Mouse (Mus musculus) kidney, postnatal 14 days (tissue): ENCODE results near the gene Calr.
"Not testable (repeated sequence)": the region's sequence is repeated elsewhere in the genome, so short reads cannot be mapped to it uniquely, and the experiment has no call there.

Experiments used
- DNase-seq: peaks from one replicate; pipeline ENCODE4 v3.0.0; 2022; ENCODE audit warnings: mixed read lengths

Gene Calr

DNA sequence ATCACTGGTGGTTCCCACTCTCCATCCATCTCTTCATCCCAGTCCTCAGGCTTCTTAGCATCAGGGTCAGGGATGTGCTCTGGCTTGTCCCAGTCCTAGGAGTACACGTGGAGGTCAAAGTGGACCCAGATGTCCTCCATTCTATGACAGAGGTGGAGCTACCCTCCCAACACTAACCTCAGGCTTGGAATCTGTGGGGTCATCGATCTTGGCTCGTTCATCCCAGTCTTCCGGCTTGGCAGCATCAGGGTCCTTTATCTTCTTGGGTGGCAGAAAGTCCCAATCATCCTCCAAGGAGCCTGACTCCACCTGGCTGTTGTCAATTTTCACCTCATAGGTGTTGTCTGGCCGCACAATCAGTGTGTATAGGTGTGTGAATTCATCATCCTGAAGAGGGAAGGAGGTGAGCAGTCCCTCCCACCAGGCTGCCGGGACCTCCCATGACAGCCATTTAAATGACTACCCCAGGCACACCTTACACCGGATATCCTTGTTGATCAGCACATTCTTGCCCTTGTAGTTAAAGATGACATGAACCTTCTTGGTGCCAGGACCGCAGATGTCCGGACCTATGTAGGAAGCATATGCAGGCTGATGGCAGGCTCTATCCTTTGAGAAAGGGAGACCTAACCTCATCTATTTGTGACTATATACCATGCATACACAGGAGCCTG lies 2.2 kb downstream of the Calr start:
- no peak for DNase-seq

DNA sequence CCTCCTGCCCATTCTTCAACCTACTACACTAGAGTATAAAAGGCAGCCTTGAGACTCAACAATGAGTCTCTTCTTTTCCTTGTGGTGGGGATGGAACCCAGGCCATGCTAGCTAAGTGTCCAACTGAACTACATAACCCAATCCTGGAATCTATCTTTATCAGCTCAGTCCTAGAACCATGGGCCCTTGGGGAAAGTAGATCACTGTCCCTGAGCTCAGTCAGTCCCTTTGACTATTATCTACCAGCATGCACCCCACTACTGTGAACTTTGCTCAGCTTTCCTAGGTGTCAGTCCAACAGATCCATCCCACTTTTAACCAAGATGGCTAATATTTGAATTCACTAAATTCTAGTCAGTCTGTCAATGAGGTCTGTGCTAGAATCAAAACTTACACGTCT lies 5.2 kb downstream of the Calr start:
- no peak for DNase-seq

DNA sequence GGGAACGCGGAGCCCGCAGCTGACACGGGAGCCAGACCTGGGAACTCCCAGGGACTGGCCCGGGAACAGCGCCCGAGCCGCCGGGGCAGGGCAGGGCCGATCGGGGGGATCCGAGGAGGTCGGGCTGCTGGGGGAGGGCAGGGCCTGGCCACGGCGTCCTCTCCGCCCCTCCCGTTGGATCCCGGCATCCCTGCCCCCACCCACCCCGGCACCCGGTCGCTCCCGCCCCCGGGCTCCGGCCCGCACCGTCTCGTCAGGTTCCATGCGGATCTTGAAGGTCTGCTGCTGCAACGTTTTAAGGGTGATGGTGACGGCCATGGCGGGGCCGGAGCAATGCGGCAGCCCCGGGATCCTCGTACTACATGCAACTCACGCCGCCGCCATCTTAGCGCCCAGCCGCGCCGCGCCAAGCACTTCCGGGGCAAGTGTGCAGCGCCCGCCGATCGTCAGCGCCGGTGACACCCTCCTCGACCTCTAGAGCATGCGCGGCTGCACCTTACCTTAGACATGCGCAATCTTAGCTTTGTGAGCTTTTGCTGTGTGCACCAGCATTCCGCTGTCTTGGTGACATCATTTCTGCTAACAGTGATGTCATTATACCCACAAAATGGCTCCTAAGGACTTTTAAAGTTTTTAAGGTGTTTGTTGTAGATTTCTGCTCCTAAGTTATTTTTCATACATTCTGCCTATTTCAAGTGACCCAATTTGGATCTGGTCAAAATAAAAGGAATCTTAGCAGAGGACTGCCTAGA lies 6.3 kb downstream of the Calr start, which contains the start of gene Rad23a:
Rad23a (minus strand) TSS at position 418 of the 752 bp plus-strand sequence.
- peak; percentile 94 for DNase-seq

DNA sequence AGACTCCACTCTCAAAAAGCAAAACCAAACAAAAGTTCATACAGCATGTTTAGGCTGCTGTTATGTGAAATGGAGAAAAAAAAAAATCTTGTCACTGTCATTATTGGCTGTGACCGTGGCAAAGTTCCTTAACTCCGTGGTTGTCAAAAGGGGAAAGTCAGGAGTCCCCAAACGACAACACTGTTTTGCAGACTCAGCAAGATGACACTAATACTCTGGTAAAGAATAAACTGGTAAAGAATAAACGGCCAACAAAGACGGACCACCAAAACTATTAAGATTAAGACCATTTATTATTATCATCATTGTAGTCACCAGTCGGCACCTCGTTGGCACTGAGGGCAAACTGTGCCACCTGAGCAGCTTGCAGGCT lies 6.9 kb downstream of the Calr start:
- no peak for DNase-seq

DNA sequence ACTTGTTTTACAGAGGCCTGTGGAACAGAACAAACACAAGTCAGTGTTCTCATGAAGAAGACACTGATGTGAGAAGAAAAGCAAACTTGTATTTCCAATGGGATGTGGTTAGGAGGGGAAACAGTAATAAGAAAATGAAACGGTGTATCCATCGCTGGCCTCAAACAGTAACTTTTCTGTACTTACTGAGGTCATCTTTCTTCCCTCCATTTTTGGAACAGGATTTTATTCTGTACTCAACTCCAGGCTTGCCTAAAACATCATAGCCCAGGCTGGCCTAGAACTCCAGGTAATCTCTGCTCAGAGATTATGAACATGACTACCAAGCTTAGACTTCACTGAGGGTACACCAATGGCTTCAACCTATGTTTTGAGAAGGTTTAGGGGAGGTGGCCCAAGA lies 7.3 kb downstream of the Calr start:
- no peak for DNase-seq

DNA sequence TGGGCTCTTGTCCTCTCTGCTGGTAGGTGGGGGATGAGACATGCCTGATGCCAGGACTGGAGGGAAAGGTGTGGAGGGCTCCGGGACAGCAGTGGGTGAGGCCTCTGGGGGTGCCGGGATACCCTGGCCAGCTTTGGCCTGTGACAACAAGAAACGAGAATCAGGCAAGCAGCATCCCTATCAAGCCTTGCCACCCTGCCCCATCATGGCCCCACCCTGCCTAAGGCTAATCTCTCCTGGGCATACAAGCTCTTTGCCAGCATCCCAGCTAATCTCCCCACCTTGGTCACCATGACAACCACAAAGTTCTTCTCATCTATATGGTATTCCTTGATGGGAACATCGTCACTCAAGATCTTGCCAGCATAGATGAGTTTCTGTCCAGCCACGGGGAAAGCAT lies 8.2 kb downstream of the Calr start:
- DNase-seq: no peak

DNA sequence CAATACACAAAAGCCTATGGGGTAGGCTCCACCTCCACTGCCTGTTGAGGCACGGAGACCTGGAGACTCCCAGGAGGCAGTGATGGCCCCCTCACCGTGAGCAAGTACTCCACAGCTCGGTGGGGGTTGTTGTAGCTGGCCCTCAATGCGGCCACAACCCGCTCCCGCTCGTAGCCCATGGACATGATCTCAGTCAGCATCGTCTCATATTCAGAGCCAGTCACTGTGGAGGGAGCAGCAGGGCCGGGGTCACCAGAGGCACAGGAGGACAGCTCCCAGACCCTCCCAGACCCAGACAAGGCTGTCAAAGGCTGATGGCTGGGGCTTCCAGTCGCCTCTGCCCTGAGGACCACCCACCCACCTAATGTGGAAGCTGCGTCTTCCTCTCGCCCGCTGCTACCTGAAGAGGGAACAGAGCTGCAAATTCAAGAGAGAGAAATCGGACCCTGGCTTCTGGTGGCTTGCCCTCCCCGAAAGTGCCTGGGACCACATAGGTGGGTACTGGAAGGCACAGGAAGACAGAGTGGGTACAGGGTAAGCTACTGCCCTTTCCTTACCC lies 8.7 kb downstream of the Calr start:
- no peak for DNase-seq

DNA sequence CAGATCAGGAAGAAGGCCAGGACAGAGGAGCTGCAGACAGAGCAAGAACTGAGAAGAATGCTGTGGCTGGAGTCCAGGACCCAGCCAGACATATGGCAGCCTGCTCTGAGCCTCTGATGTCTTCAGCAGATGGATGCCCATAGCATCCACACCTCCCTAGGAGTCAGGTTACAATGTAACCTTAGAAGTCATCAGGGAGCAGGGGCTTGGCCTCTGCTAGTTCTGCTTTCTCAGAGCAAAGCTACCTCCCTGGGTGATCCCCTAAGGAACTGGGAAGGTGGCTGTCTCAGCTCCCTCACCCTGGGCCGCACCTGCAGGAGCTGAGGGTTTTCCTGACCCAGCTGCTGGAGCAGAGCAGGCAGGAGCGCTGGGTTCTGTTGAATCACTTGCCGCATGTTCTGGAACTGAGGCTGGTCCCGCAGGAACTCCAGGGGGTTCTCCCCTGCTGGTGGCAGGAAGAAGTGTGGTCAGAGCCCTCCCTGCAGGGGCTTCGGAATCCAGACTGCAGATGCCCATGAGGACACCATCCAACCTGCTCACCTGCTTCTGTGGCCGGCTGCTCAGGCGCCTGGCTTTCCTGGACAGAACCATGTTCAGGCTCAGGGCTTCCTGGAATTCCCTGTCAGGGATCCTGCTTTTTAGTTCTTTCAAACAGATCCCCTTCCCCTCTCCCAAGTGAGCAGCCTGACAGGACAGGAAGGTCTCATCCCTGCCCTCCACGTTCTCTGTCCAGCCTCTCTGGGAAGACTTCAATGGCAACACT lies 9.4 kb downstream of the Calr start:
- no peak for DNase-seq

DNA sequence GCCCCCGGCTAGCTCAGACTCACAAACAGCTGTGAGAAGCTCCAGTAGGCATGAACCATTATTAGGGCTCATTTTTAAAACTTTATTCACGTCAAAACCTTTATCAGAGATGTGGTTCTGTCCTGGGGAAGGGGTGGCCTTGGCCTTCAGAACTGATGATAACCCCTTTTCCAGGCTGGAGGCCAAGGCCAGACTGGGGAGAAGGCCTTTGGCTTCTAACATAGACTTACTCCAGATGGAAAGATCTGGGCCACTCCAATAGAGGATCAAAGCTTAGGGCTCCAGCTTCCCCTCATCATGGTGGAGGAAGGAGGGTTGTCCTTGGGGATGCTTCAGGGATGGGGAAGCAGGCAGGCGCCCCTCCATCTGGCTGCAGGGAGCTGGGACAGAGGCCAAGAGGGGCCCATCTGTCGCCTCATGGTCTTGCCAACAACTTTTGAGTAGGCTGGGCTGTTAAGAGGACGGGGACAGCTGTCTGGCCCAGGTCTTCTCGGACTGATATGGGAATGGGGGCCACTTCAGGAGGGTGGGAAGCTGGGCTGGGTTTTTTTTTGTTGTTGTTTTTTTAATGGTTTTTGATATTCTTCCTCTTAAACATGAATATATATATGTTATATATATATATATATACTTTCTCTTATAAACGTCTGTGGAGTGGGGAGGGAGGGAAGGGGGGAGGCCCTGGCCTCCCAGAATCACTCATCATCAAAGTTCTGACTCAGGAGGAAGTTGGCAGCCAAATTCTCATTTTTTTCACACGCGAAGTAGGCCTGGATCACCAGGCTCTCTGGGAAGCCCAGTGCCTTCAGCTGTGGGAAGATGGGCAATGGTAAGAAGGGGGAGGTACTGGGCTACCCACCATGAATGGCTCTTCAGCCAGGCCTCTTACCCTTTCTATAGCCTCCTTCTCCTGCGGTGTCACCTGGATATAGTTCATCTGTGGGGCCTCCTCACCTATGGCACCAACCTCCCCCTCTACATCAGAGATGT lies 11.6 kb downstream of the Calr start:
- no peak for DNase-seq

DNA sequence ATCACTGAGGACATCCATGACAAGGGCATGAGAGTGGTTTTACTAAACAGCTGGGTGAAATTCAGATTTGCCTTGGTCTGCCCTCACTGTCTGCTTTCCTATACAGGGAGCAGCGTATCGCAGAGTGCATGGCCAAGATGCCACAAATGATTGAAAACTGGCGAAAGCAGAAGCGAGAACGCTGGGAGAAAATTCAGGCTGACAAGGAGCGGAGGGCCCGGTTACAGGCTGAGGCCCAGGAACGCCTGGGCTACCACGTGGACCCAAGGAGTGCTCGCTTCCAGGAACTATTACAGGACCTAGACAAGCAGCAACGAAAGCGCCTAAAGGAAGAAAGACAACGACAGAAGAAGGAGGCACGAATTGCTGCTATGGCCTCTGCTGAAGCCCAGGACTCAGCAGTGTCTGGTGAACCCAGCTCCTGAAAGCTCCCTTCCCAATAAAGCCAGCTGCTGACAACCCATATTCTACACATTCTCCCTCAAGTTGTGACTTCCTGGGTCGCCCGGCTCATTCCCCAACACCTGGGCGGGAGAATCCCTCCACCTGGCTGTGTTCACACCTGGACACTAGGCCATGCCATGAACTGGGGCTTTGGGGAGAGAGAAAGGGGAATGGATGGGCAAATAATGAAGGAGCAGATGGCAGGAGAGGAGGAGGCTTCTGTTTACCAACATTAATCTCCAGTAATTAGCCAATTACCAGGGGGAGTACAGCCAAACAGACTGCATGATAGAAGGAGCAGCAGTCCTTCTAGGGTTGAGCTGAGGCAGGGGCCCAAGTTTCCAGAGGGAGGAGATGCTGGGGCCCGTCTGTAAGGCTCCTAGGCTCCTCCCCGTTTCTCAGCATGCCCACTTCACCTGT lies 12.5 kb downstream of the Calr start:
- DNase-seq: no peak

DNA sequence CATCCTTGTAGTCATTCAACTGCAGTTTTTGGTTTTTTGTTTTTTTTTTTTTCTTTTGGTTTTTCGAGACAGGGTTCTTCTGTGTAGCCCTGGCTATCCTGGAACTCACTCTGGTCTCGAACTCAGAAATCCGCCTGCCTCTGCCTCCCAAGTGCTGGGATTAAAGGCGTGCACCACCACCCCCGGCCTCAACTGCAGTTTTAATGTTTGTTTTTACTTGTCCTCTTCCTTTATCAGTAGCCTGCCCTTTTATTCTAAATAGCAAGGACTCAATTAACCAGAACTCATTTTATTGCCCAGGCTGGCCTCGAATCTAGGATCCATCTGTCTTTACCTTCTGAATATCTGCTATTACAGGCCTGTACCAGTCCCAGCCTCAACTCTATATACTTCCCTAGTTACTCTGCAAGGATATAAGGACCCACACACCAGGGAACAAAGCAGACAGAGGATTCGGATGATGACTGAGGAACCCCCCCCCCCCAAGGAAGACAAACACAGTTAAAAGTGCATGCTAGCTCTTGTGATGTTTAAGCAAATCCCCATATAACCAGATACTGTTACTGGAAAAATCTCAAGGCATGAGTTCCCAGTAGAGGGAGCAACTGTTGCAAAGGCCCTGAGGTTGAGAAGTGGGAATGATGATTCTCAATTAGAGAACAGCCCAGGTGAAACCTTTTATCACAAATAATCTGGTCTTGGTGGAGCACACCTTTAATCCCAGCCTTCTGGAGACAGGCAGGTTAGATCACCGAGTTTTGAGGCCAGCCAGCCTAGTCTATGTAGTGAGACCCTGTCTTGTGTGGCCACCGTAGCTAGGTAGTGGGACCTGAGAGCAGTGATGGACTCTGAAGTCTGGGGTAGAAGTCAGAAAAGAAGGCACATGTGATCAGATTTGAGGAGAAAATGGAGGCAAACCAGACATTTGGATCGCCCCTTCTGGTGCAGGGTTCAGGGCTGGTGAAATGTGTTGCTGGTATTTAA lies 13.7 kb downstream of the Calr start:
- DNase-seq: no peak

DNA sequence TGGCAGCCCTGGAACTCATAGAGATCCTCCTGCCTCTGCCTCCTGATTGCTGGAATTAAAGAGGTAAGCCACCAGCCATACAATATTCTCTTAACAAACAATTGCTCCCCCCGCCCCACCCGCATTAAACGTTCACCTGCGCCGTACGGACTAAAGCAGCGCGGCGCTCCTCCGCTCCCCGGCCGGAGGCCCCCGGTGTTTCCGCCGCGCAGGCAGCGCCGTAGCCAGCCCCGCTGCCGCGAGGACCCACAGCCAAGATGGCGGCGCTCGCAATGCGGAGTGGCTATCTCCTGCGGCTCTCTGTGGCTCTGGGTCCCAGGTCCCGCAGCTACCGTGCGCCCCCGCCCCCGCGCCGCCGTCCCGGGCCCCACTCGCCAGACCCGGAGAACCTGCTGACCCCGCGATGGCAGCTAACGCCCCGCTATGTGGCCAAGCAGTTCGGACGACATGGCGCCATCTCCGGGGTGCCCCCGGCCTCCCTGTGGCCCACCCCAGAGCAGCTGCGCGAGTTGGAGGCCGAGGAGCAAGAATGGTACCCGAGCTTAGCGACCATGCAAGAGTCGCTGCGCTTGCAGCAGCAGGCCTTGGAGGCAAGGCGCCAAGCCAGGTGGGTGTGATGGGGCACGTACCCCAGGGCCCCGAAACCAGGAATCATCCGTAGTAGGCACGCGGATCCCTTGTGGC lies 14.6 kb downstream of the Calr start:
- DNase-seq: peak; percentile 88

DNA sequence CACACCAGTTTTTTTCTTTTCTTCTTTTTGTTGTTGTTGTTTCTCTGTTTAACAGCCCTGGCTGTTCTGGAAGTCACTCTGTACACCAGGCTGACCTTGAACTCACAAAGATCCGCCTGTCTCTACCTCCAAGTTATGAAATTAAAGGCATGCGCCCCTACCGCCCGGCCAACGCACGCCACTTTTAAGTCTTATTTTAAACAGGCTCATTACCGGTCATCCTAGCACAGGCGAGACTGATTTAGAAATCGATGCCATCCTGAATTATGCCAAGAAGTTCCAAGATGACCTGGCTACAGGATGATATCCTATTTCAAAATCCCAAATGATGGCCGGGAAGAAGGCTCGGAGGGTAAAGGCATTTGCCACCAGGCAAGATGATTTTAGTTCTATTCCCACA lies 15.2 kb downstream of the Calr start, which contains the start of gene Gadd45gip1:
Gadd45gip1 (plus strand) TSS at position 33 of the 400 bp plus-strand sequence.
- no peak for DNase-seq

DNA sequence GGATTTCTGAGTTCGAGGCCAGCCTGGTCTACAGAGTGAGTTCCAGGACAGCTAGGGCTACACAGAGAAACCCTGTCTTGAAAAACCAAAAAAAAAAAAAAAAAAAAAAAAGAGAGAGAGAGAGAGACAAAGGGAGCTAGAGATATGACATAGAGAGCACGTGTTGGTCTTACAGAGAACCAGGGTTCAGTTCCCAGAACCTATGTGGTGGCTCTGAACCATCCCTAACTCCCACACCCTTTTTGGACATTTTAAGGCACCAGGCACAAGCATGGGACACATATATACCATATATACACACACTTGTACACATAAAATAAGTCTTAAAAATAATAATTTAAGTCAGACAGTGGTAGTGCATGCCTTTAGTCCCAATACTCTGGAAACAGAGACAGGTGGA lies 20.2 kb downstream of the Calr start:
- DNase-seq: not testable (repeated sequence)

DNA sequence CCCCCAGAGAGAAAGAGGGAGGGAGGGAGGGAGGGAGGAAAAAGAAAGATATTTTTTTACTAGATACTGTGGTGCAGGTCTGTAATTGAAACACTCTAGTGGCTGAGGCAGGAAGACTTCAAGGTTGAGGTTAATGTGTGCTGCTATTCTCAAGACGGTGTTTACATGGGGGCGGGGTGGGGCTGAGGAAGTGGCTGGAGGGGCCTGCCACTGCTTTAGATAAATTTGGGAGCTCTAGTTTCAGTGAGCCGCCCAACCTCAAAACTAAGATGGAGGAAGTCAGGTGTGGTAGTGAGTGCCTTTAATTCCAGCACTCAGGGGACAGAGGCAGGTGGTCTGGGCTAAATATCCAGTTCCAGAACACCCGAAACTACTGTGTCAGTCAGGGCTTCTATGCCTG lies 21.1 kb downstream of the Calr start:
- DNase-seq: no peak

DNA sequence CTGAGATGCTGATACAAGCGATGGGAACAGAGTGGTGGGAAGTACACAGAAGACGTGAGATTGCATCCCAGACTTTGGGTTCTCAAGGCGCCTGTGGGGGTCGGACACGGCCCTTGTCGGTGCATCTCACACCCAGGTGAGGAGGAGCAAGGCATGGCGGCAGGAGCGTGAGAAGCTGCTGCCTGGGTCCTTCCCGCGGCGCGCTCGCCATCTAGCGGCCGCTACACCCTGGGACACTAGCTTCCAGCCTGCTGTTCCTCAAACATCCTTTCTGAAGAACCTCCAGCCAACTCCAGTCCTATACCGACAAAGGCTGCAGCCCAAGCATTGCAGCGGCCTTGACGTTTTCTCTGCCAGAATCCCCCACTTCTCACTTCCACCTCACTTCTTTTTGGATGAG lies 23.1 kb downstream of the Calr start:
- DNase-seq: peak; percentile 64

DNA sequence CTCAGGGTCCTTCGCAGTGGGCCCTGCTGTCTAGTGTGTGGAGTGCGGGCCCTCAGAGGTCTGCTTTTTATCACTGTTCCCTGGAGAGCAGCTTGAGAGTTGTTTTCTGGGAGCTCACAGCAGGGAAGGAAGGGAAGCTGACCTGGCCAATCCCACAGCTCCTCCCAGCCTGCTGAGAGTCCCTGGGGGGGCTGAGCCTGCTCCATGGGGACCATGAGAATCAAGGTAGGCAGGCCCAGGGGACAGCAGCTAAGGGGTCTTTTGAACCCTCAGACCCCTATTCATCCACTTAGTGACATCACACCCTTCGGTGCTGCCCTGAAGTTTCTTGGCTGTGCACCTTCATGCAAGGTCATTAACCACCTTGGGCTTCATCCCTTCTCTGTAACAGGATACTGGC lies 24.0 kb downstream of the Calr start, which contains the start of gene Dand5:
Dand5 (minus strand) TSS at position 101 of the 400 bp plus-strand sequence.
- no peak for DNase-seq

DNA sequence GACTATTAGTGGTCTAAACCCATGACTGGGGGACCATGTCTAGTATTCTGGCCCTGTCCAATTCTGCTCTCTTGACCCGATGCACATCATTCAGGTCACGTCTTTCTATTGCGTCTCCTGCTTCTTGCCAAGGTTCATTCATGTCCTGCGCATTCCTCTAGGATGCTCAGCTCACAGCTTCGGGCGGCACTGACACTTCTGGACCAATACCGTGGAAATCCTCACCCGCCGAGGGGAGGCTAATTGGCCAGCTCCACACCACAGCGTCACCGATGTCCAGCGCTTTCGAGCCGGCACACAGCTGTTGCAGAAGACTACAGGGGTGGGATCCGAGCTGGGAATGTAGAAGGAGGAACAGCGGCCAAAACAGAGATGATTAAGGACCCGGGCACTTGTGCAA lies 30.6 kb downstream of the Calr start:
- DNase-seq: no peak

DNA sequence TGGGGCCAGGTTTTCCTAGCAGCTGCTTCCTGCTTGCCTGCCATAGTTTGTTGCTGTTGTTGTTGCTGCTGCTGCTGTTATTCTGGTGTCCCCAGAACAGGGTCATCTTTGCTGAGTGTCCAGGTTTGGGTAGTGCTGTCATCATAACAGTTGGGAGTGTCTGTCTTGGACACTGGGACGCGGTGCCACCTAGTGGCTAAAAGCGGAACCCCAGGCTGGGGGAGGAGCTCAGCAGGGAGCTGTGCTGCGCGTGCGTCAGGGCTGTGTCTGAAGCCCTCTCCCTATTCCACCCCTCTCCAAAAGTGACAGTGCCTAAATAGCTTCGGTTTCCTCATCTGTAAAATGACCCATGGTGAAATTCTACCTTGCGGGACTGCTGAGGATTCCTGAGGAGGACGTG lies 31.2 kb downstream of the Calr start:
- DNase-seq: peak; percentile 94
